Mouse (Mus musculus) lung, postnatal 10 days (tissue): ENCODE data around the gene Prm1.

Experiments used
- DNase-seq: peaks from one replicate; pipeline ENCODE4 v3.0.0; 2021

Prm1 gene

GRCm38 (mm10) chr16:10781862-10782371 is 23.7 kb downstream of the Prm1 start:
- DNase-seq, result no peak

- no peak for DNase-seq
These were observed 25.0 kb downstream of the Prm1 start for GRCm38 (mm10) chr16:10780631-10781120.

- DNase-seq, result no peak
These were observed 28.0 kb downstream of the Prm1 start for GRCm38 (mm10) chr16:10777579-10778160.

- no peak for DNase-seq
These were observed 29.3 kb downstream of the Prm1 start for GRCm38 (mm10) chr16:10776322-10776721.

DNA sequence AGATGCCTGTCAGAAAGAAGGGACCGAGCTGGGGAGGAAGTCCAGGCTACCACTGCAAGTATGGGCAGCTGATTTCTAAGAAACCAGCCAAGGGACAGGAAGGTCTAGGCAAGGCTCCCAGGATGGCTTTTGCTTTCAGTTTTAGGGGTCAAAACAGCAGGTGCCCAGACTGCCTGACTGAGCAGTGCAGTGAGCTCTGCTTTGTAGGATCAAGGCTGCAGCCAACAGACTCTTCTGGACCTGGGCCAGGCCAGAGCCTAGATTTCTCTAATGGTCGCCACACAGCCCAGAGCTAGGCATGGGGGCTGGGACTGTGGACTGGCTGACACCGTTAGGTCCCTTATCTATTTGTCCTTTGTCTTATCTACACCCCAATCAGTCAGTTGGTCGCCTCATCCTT is 30.9 kb downstream of the Prm1 start:
- DNase-seq, result no peak

DNA sequence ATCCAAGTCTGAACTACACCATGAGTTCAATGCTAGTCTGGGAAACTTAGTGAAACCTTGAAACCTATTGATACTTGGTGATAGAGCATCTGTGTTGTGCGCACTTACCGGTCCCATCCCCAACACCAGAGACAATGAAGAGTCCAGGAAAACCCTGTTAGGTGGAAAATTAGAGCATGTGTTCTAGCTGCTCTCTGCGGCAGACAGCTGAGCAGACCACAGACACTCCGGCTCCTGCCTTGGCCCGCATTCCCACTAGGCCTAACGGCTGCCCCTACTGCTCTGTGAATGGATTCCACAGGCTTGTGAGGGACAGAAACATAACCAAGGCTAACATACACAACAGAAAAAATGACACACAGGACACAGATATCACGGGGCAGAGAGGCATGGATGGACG is 32.1 kb downstream of the Prm1 start:
- DNase-seq, result no peak

GRCm38 (mm10) chr16:10771769-10772510 is 33.7 kb downstream of the Prm1 start:
- no peak for DNase-seq

- DNase-seq, result no peak
These were observed 34.9 kb downstream of the Prm1 start for GRCm38 (mm10) chr16:10770531-10771325.

DNA sequence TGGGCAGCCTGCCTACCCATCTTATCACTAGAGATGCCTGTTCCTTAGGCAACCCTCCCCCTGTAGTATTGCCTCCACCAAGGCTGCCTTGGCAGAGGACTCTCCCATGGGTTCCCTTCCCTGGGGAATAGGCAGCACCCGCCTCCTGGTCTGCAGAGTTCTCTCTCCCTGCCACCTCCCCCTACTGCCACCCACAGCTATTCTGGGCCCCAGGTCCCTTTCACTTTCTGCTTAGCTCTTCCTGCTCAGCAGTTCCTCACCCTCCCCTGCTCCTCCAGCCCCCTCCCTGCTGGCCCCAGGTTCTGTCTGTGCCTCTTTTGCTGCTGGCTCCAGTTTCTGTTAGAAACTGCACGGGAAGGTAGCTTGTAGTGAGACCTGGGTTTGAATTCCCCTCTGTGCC is 36.0 kb downstream of the Prm1 start:
- DNase-seq, result no peak

DNA sequence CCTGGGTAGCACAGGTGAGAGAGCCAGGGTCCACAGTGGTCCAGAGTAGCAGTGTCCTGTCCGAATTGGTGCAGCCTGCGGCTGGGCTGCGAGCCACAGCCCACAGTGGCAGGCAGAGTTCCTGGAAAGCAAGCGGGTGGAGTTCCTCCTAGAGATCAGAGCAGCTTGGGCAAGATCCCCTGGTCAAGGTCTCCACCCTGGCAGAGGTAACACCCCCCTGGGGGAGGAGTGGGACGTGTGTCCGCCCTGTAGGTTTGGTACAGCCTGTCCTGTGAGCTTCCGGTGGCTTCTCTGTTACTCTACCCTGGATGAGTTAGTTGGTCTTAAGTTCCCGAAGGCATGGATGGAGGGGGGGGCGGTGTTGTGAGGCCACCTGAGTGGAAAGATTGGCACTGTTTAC is 36.8 kb downstream of the Prm1 start:
- DNase-seq, result no peak

GRCm38 (mm10) chr16:10767158-10767557 is 38.5 kb downstream of the Prm1 start:
- DNase-seq, result peak; percentile 89

DNA sequence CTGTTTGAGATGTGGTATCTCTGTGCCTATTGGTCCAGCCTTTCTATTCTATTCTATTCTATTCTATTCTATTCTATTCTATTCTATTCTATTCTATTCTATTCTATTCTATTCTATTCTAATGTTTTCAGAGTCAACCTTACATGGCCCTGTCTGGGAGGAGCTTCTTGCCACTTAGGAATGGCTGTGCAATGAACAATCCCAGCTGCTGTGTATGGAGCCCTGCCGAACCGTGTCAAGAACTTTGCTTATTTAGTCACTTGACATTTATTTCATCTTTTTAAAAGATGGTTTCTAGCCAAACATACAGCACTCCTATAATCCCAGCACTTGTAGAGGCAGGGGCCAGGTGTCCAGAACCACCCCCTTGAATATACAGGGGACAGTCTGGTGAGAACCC is 41.3 kb downstream of the Prm1 start:
- DNase-seq, result peak; percentile 69

DNA sequence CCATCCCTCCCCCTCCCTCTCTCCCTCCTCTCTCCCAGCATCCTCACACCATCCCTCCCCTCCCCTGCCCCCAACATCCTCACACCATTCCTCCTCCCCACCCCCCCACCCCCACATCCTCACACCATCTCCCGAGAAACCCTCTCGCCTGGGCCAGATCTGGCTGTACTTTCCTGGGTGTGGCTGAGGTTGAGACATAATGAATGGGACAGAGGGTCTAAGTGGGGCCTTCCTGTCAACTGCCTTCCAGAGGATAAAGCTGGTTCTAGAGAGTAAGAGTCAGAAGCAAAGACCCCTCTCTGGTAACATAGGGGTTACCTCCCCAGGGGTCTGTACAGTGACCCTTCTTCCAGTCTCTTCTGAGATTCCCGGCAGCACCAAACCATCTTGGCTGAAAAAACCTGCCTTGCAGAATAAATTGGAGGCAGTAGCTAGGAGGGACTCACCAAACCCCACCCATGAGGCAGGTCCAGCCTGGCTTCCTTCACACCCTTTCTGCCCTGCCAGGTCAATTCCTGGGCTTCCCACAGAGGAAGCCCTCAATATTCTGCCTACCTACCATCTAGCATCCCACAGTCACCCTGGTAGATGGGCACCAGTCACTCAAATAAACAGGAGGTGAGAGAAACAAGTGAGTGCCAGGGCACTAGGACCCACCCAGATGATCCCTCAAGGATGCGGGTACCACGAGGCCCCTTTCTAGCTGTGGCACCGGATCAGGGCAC is 41.9 kb downstream of the Prm1 start:
- no peak for DNase-seq

DNA sequence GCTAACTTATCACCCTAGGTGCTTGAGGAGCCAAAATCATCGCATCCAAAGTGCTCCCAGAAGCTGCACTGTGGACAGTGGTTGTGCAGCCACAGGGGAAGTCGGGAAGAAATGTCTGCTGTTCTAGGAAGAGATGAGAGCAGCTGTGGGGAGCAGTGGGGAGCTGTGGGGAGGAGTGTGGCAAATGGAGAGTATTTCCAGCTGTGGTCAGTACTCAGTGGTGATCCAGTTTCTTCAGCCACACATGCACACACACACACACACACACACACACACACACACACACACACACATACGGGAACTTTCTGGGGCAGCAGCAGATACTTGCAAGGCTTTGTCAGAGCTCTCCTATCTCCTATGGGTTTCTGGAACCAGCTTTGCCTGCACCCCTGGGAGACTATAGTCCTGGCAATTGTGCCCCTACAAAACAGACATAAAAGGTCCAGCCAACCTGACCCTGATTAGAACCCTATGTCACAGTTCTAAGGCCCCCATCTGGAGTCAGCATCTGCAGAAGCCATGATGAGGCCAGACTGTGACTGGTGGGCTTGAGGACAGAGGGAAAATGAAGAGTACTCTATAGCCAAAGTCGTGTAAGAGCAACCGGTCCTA is 43.0 kb downstream of the Prm1 start:
- peak; percentile 60 for DNase-seq

- peak; percentile 44 for DNase-seq
These were observed 44.5 kb downstream of the Prm1 start for GRCm38 (mm10) chr16:10761182-10761581.

DNA sequence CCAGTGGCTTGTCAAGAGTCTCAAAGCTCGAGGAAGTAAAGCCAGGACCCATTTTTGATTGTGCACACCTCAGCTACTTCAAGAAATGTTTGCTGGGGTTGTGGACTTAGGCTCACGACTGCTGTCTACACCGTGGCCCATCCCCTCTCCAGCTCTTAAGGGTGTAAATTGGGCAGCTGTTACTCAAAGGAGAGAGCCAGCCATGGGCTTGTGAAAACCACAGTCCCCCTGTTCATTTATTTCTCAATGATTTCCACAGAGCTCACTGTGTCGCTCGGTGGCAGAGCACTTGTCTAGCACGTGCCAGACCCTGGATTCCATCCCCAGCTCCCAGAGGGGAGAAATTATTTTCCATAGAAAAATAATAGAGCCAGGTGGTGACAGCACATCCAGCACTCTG is 49.5 kb downstream of the Prm1 start:
- DNase-seq, result no peak

- no peak for DNase-seq
These were observed 50.9 kb downstream of the Prm1 start for GRCm38 (mm10) chr16:10754521-10755296.

DNA sequence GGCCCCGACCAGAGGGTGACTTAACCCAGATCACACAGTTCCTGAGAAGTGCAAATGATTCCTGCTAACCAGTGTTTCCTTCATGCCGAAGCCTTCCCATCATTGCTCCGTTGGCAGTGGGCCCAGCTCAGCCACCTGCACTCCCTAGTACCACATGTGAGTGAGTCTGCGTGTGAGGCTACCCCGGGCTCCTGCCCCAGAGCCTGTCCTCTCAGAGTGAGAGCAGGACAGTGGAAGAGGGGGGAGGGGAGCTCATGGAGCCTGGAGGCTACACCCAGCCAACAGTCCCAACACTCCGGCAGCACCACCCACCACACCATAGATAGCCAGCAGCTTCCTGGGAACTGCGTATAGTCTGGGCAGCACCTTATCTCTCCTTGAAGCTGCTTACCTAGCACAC is 55.8 kb downstream of the Prm1 start:
- no peak for DNase-seq

DNA sequence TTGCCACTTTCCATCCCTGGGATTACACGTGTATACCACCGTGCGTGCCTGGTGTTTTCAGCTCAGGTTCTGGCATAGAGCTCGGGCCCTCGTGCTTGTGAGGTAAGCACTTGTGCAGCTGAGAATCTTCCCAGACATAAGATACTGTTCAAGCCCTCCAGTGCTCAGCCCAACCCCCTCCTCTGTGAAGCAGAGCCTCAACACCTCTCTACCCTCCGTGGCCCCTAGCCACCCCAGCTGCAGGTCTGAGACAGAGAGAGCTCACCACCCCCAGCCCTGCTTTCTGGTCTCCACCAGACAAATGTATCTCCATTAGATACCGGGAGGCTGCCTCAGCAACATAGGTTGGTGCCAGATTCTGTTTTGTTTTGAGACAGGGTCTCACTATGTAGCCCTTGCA is 56.4 kb downstream of the Prm1 start:
- DNase-seq, result no peak
